Mouse (Mus musculus): Measurements from ENCODE around the gene Pip5k1b. TPM values are rescaled to one million over a fixed set of nuclear protein-coding genes. Genes with fewer than 3 reads are reported as not detected.
A peak's percentile ranks its signal among the peaks of the same experiment; 100 is the strongest.

Gene Pip5k1b
- polyA plus RNA-seq, 1 experiment from 2014 or later = 1.2 TPM

- 19% methylated on average over 3 of the region's 3 CpGs for WGBS
- Histone ChIP-seq H3K36me3 (replicated peaks) (no peaks in the 10 kb centered on the region), H3K4me1 (peaks cover 26% of the 10 kb centered on the region), H3K9me3 (no peaks in the 10 kb centered on the region), H3K27ac (replicated peaks) (peak overlapping the region; percentile 80), H3K4me3 (no peak overlapping the region), H3K27me3 (replicated peaks; ENCODE audit: low read depth, poor library complexity, severe bottlenecking) (no peaks in the 10 kb centered on the region)
- DNase-seq (ENCODE audit: low spot score) = peak; percentile 51
These were observed 103.2 kb downstream of the Pip5k1b start for GRCm38 (mm10) chr19:24452441-24452898.

GRCm38 (mm10) chr19:24451626-24452025, 104.0 kb downstream of the Pip5k1b start:
- no peaks in the 10 kb centered on the region for H3K36me3 ChIP-seq (replicated peaks)
- no peak for DNase-seq (ENCODE audit: low spot score)
- no peak overlapping the region for H3K4me3 ChIP-seq
- H3K4me1 ChIP-seq = peaks cover 26% of the 10 kb centered on the region
- H3K9me3 ChIP-seq = no peaks in the 10 kb centered on the region
- WGBS = 86% methylated on average over 3 of the region's 3 CpGs
- peak overlapping the region; percentile 80; the same call in 1 of the 2 replicates for H3K27ac ChIP-seq (replicated peaks)
- H3K27me3 ChIP-seq (replicated peaks; ENCODE audit: low read depth, poor library complexity, severe bottlenecking) = no peaks in the 10 kb centered on the region

- DNase-seq (ENCODE audit: low spot score) = no peak
- H3K27me3 ChIP-seq (replicated peaks; ENCODE audit: low read depth, poor library complexity, severe bottlenecking) = no peaks in the 10 kb centered on the region
- no peaks in the 10 kb centered on the region for H3K9me3 ChIP-seq
- no peaks in the 10 kb centered on the region for H3K36me3 ChIP-seq (replicated peaks)
- 92% methylated on average over 8 of the region's 8 CpGs for WGBS
- H3K27ac ChIP-seq (replicated peaks) = no peak overlapping the region
- peaks cover 22% of the 10 kb centered on the region for H3K4me1 ChIP-seq
- H3K4me3 ChIP-seq = no peak overlapping the region
These were observed 104.9 kb downstream of the Pip5k1b start for GRCm38 (mm10) chr19:24450740-24451139.

- Histone ChIP-seq H3K9me3 (no peaks in the 10 kb centered on the region), H3K36me3 (replicated peaks) (no peaks in the 10 kb centered on the region), H3K27ac (replicated peaks) (no peak overlapping the region), H3K27me3 (replicated peaks; ENCODE audit: low read depth, poor library complexity, severe bottlenecking) (no peaks in the 10 kb centered on the region), H3K4me1 (no peaks in the 10 kb centered on the region), H3K4me3 (no peak overlapping the region)
- WGBS = 94% methylated on average over 3 of the region's 3 CpGs
- DNase-seq (ENCODE audit: low spot score) = no peak
These were observed 111.3 kb downstream of the Pip5k1b start for GRCm38 (mm10) chr19:24444322-24444721.

GRCm38 (mm10) chr19:24439715-24440114, 116.0 kb downstream of the Pip5k1b start:
- Histone ChIP-seq H3K4me3 (no peak overlapping the region), H3K27ac (replicated peaks) (no peak overlapping the region), H3K4me1 (peaks cover 11% of the 10 kb centered on the region), H3K27me3 (replicated peaks; ENCODE audit: low read depth, poor library complexity, severe bottlenecking) (no peaks in the 10 kb centered on the region), H3K36me3 (replicated peaks) (no peaks in the 10 kb centered on the region), H3K9me3 (no peaks in the 10 kb centered on the region)
- no peak for DNase-seq (ENCODE audit: low spot score)
- WGBS = 84% methylated on average over 4 of the region's 4 CpGs

- Histone ChIP-seq H3K36me3 (replicated peaks) (no peaks in the 10 kb centered on the region), H3K4me3 (no peak overlapping the region), H3K27me3 (replicated peaks; ENCODE audit: low read depth, poor library complexity, severe bottlenecking) (no peaks in the 10 kb centered on the region), H3K27ac (replicated peaks) (no peak overlapping the region), H3K9me3 (no peaks in the 10 kb centered on the region), H3K4me1 (peaks cover 19% of the 10 kb centered on the region)
- WGBS = 82% methylated on average over 6 of the region's 6 CpGs
- DNase-seq (ENCODE audit: low spot score) = no peak
These were observed 121.4 kb downstream of the Pip5k1b start for GRCm38 (mm10) chr19:24434291-24434690.

GRCm38 (mm10) chr19:24432447-24432846, 123.2 kb downstream of the Pip5k1b start:
- no peak overlapping the region for H3K4me3 ChIP-seq

GRCm38 (mm10) chr19:24431381-24431780, 124.3 kb downstream of the Pip5k1b start:
- Histone ChIP-seq H3K4me1 (peaks cover 19% of the 10 kb centered on the region), H3K4me3 (no peak overlapping the region), H3K27me3 (replicated peaks; ENCODE audit: low read depth, poor library complexity, severe bottlenecking) (no peaks in the 10 kb centered on the region), H3K36me3 (replicated peaks) (no peaks in the 10 kb centered on the region), H3K27ac (replicated peaks) (no peak overlapping the region), H3K9me3 (no peaks in the 10 kb centered on the region)
- no peak for DNase-seq (ENCODE audit: low spot score)
- 93% methylated on average over 2 of the region's 2 CpGs for WGBS

More at GRCm38 (mm10) chr19:24432447-24432846, 123.2 kb downstream of the Pip5k1b start:
- Histone ChIP-seq H3K27me3 (replicated peaks; ENCODE audit: low read depth, poor library complexity, severe bottlenecking) (no peaks in the 10 kb centered on the region), H3K36me3 (replicated peaks) (no peaks in the 10 kb centered on the region), H3K27ac (replicated peaks) (no peak overlapping the region), H3K9me3 (no peaks in the 10 kb centered on the region), H3K4me1 (peaks cover 19% of the 10 kb centered on the region)
- 85% methylated on average over 5 of the region's 5 CpGs for WGBS
- DNase-seq (ENCODE audit: low spot score) = no peak

- Histone ChIP-seq H3K36me3 (replicated peaks) (no peaks in the 10 kb centered on the region), H3K27me3 (replicated peaks; ENCODE audit: low read depth, poor library complexity, severe bottlenecking) (no peaks in the 10 kb centered on the region), H3K4me3 (no peak overlapping the region), H3K4me1 (0 out of 2 replicates have a peak, but pooled peaks cover 5% of the 10 kb centered on the region), H3K9me3 (no peaks in the 10 kb centered on the region), H3K27ac (replicated peaks) (no peak overlapping the region)
- DNase-seq (ENCODE audit: low spot score) = no peak
- 89% methylated on average over 3 of the region's 3 CpGs for WGBS
These were observed 127.7 kb downstream of the Pip5k1b start for GRCm38 (mm10) chr19:24428011-24428410.

GRCm38 (mm10) chr19:24427258-24427657, 128.4 kb downstream of the Pip5k1b start:
- Histone ChIP-seq H3K4me1 (0 out of 2 replicates have a peak, but pooled peaks cover 5% of the 10 kb centered on the region), H3K4me3 (no peak overlapping the region), H3K27ac (replicated peaks) (no peak overlapping the region), H3K9me3 (no peaks in the 10 kb centered on the region), H3K36me3 (replicated peaks) (no peaks in the 10 kb centered on the region), H3K27me3 (replicated peaks; ENCODE audit: low read depth, poor library complexity, severe bottlenecking) (no peaks in the 10 kb centered on the region)
- 73% methylated on average over 4 of the region's 4 CpGs for WGBS
- DNase-seq (ENCODE audit: low spot score) = no peak

- DNase-seq (ENCODE audit: low spot score) = no peak
These were observed 128.9 kb downstream of the Pip5k1b start for GRCm38 (mm10) chr19:24426759-24427181.

GRCm38 (mm10) chr19:24418030-24418429, 137.6 kb downstream of the Pip5k1b start:
- no peaks in the 10 kb centered on the region for H3K27me3 ChIP-seq (replicated peaks; ENCODE audit: low read depth, poor library complexity, severe bottlenecking)
- H3K27ac ChIP-seq (replicated peaks) = no peak overlapping the region
- no peaks in the 10 kb centered on the region for H3K4me1 ChIP-seq
- H3K9me3 ChIP-seq = no peaks in the 10 kb centered on the region
- 65% methylated on average over 3 of the region's 3 CpGs for WGBS
- DNase-seq (ENCODE audit: low spot score) = no peak
- no peaks in the 10 kb centered on the region for H3K36me3 ChIP-seq (replicated peaks)
- no peak overlapping the region for H3K4me3 ChIP-seq

More at GRCm38 (mm10) chr19:24426759-24427181, 128.9 kb downstream of the Pip5k1b start:
- WGBS = 86% methylated on average over 7 of the region's 7 CpGs
- Histone ChIP-seq H3K27ac (replicated peaks) (no peak overlapping the region), H3K9me3 (no peaks in the 10 kb centered on the region), H3K4me3 (no peak overlapping the region), H3K36me3 (replicated peaks) (no peaks in the 10 kb centered on the region), H3K4me1 (0 out of 2 replicates have a peak, but pooled peaks cover 2% of the 10 kb centered on the region), H3K27me3 (replicated peaks; ENCODE audit: low read depth, poor library complexity, severe bottlenecking) (no peaks in the 10 kb centered on the region)

- DNase-seq (ENCODE audit: low spot score) = no peak
- Histone ChIP-seq H3K27me3 (replicated peaks; ENCODE audit: low read depth, poor library complexity, severe bottlenecking) (no peaks in the 10 kb centered on the region), H3K4me3 (no peak overlapping the region), H3K36me3 (replicated peaks) (no peaks in the 10 kb centered on the region), H3K4me1 (no peaks in the 10 kb centered on the region), H3K27ac (replicated peaks) (no peak overlapping the region), H3K9me3 (no peaks in the 10 kb centered on the region)
- WGBS = 75% methylated on average over 3 of the region's 3 CpGs
These were observed 138.0 kb downstream of the Pip5k1b start for GRCm38 (mm10) chr19:24417659-24418004.

All from embryonic facial prominence, embryonic 10.5 days (tissue).